Mouse (Mus musculus): ENCODE measurements around the gene Slc23a2. TPM values are rescaled to one million over a fixed set of nuclear protein-coding genes. Genes with fewer than 3 reads are reported as not detected.

Slc23a2 gene
- total RNA-seq, 2 experiments from 2014 or later = 15.4 to 16.0 TPM

GRCm38 (mm10) chr2:132103265-132103664 is 41.6 kb downstream of the Slc23a2 start:
- intact Hi-C loops (cut with DNase I) = no loop called here
- DNase-seq = no peak

DNA sequence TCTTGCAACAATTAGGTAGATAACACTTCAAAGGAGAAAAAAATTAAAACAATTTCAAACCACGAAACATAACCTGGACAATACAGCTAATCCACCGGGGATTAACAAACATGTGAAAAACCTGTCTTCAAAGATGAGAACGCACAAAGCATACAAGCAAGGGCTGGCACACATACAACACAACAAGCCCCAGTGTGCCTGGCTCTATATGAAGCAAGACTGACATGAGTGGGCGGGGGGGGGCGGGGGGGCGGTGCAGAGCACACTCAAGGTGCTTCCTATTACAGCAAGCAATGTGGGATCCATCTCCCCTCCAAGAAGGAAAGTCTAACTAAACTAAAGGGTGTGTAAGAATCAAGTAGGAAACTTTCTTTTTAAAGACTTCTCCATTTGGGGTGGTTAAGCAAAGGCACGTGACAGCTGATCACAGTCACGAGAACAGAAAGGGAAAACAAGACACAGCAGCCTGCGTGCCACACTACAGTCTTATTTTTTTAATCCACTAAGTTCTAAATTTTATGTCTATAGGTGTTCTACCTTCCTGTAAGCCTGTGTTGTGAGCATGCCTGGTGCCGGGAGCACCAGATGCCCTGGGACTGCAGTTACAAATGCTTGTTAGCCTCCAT is 42.3 kb downstream of the Slc23a2 start:
- DNase-seq = no peak
- intact Hi-C loops (cut with DNase I) = no loop called here

- no peak for DNase-seq
- intact Hi-C loops (cut with DNase I) = no loop called here
Measured at GRCm38 (mm10) chr2:132098942-132099672, 45.8 kb downstream of the Slc23a2 start.

GRCm38 (mm10) chr2:132098365-132098764 is 46.5 kb downstream of the Slc23a2 start:
- intact Hi-C loops (cut with DNase I) = no loop called here
- no peak for DNase-seq

- DNase-seq = no peak
- intact Hi-C loops (cut with DNase I) = no loop called here
Measured at GRCm38 (mm10) chr2:132096582-132096981, 48.3 kb downstream of the Slc23a2 start.

- intact Hi-C loops (cut with DNase I) = no loop called here
- no peak for DNase-seq
Measured at GRCm38 (mm10) chr2:132095821-132096220, 49.1 kb downstream of the Slc23a2 start.

- peak; percentile 25 to 37 for DNase-seq
- intact Hi-C loops (cut with DNase I) = no loop called here
Measured at GRCm38 (mm10) chr2:132094441-132095230, 50.3 kb downstream of the Slc23a2 start.

- DNase-seq = no peak
- intact Hi-C loops (cut with DNase I) = no loop called here
Measured at GRCm38 (mm10) chr2:132093739-132094138, 51.2 kb downstream of the Slc23a2 start.

DNA sequence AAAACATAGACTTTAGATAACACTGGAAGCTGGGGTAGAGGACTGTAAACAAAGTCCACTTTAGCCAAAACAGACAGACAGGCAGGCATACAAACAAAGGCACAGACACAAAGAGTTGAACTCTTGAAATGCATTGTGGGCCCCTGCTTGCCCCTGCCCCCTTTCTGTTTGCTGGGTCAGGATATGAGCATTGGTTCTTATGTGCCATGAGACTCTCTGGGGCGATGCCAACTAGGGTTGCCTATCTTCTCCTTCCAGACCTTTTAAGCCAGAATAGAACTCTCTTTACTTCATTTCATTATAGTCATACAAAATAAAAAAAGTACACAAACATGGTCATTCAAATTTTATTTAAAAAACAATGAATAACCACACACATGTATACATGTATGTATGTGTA is 51.6 kb downstream of the Slc23a2 start:
- no peak for DNase-seq
- intact Hi-C loops (cut with DNase I) = no loop called here

GRCm38 (mm10) chr2:132092722-132093121 is 52.2 kb downstream of the Slc23a2 start:
- no peak for DNase-seq
- intact Hi-C loops (cut with DNase I) = no loop called here

DNA sequence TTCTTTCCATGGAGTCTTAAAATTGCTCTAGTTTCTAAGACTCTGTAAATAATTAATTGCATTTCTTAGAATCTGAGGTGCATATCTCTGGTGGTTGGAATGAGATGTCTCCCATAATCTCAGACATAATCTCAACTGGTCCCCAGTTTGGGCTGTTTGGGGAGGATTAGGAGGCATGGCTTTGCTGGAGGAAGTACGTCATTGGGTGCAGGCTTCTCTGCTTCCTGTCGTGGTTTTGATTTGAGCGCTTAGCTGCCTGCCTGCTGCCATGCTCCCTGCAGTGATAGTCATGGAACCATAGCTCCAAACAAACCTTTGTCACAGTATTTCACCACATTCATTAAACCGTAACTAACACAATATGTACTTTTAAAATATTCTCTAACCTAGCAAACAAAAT is 53.2 kb downstream of the Slc23a2 start:
- DNase-seq = no peak
- intact Hi-C loops (cut with DNase I) = no loop called here

- intact Hi-C loops (cut with DNase I) = no loop called here
- DNase-seq = no peak
Measured at GRCm38 (mm10) chr2:132084813-132085212, 60.1 kb downstream of the Slc23a2 start.

DNA sequence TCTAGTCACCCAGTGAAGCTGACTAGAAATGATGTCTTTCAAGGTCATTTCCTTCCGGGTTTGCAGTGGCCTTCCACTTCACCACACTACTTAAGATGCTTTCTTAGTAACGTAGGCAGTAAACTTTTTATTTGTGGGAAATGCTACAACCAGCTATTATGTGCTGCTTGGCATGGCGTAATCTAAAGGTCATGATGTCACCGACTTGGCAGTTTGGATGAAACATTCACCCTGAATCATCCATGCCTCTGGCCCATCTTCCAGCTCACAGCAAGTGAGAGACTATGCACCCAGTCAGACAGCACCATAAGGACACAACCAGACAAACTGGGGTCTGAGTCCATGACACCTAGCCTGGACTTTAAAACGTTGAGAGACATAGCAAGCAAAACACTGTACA is 60.5 kb downstream of the Slc23a2 start:
- DNase-seq = no peak
- intact Hi-C loops (cut with DNase I) = no loop called here

- intact Hi-C loops (cut with DNase I) = no loop called here
- peak; percentile 53 to 66 for DNase-seq
Measured at GRCm38 (mm10) chr2:132079139-132079538, 65.8 kb downstream of the Slc23a2 start.

GRCm38 (mm10) chr2:132073052-132073451 is 71.9 kb downstream of the Slc23a2 start:
- intact Hi-C loops (cut with DNase I) = no loop called here
- DNase-seq = no peak

DNA sequence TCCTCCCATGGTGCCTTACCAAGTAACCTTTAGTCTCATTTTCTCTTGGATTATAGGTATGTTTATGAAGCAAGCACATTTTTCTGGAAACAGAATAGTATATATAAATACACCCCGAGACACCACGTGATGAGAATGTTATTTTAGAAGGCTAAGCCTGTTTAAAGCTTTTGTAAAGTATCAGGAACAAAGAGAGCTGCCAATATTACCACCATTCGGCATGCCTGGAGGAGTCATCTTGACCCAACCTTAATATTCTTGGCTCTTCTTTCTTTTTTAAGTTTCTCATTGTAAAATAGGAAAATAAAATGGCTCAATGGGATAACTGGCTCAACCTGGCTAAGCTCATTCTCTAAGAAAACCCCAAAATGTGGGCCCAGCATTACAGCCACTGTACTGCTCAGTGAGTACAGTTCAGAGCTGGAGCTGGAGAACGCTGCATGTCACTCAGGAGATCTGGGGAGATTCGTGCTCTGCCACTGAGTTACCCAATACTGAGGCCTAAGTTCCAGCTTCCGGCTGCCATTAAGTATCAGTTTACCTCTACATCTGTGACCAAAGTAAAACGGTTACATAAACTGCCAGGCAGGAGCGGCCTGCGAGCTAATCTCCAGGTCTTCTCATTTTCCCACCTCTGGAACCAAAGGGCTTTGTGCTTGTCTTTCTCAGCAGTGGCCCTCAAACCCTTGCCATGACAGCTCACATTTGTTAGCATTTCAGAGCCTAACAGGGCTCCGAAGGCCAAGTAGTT is 74.7 kb downstream of the Slc23a2 start:
- no peak for DNase-seq
- intact Hi-C loops (cut with DNase I) = no loop called here

GRCm38 (mm10) chr2:132064185-132064831 is 80.6 kb downstream of the Slc23a2 start:
- no peak for DNase-seq
- intact Hi-C loops (cut with DNase I) = no loop called here

DNA sequence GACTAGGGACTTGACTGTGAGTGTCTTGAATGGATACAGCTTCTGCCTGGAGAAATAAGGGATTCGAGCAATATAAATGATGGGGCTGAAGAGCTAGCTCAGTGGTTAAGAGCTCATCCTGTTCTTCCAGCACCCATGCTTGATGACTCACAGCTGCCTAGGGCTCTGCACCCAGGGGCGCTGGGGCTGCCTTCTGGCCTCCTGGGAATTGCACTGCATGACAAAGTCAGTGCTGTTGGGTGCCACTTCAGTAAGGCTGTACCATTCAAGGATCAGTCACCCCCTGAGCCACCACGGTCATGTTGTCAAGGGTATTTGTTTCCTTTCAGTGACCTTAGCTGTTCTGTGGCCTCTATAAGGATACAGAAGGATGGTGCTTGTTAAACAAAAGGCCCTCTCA is 81.1 kb downstream of the Slc23a2 start:
- intact Hi-C loops (cut with DNase I) = loop anchor here (2.0 kb wide), 1 partner anchor 51 kb away; no protein-coding TSS in a partner anchor
- DNase-seq = no peak

- intact Hi-C loops (cut with DNase I) = loop anchor here (2.0 kb wide), 2 partner anchors 53 to 79 kb away; no protein-coding TSS in a partner anchor
- DNase-seq = no peak
Measured at GRCm38 (mm10) chr2:132061884-132062283, 83.0 kb downstream of the Slc23a2 start.

GRCm38 (mm10) chr2:132059919-132060318 is 85.0 kb downstream of the Slc23a2 start:
- intact Hi-C loops (cut with DNase I) = loop anchor here (2.0 kb wide), 1 partner anchor 77 kb away; no protein-coding TSS in a partner anchor
- DNase-seq = no peak

Data from heart, postnatal 14 days (tissue).